Mouse (Mus musculus) spleen, postnatal 36 days (tissue): ENCODE measurements around the gene Snx4.

Source experiments
- DNase-seq, 2 experiments: peaks; one replicate each; pipeline ENCODE4 v3.0.0; 2022; ENCODE audit warnings: low spot score in 2 of 2, mixed read lengths in 1 of 2

Snx4 gene

DNA sequence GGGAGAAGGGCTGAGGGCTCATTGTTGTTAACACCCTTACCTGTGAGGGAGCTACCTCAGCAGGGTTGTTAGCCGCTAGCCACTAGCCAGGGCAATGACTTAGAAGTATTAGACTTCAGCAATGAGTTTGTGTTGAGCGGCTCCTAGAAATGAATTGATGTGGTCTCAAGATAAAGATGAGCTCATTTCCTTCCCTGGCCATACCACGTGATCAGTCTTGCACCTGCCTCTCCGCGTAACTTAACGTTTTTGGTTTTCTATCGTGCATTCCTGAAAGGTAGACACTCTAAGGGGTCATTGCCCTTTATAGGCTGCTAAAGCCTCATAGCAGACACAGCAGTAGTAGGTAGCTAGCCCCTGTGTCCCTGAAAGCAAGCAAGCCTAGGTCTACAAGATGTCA is 92.4 kb downstream of the Snx4 start:
- peak; percentile 4 to 8 for DNase-seq

DNA sequence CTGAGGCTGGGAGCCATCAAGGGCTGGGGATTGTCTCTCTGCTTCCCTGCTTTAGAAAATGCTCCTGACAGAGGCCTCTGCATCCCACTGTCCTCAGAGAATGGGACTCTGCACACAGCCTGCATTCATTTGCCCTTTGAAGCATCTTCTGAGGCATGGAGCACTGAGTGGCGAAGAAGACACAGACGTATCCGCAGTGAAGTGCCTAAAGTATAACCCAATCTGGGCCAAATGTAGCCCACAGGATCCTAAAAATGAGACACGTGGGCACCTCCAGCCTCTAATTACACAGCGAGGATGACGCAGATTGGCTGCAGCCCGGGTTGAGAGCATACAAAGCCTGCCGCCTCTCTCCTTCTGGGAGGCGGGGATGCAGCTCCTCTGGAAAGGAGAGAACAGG is 93.1 kb downstream of the Snx4 start:
- no peak for DNase-seq

DNA sequence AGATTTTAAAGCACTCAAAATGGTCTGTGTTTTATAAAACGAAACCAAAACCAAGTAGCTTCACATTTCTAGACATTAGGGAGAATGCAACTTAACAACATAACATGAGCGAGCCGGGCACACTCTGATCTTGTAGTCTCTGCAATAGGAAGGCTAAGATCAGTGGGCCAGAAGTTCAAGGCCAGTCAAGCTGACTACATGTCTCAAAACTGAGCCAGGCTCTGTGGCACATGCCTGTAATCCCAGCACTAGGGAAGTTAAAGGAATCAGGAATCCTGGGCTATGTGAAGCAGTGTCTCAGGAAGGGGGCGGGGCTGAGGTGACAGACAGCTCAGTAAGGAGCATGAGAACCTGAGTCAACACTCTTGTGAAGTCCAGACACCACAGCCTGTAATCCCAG is 93.6 kb downstream of the Snx4 start:
- DNase-seq: no peak

DNA sequence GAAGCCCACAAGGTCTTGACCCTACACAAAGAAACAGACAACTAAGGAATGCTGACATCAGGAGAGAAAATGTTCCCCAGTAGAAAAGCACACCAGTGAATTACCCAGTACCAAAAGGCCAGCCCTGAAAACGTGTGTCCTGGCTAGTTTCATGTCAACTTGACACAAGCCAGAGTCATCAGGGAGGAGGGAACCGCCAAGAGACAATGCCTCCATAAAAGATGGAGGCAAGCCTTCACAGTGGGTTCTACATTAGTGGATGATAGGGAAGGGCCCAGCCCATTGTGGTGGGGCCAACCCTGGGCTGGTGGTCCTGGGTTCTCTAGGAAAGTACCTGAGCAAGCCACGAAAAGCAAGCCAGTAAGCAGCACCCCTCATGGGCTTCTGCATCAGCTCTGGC is 95.1 kb downstream of the Snx4 start:
- DNase-seq: no peak

DNA sequence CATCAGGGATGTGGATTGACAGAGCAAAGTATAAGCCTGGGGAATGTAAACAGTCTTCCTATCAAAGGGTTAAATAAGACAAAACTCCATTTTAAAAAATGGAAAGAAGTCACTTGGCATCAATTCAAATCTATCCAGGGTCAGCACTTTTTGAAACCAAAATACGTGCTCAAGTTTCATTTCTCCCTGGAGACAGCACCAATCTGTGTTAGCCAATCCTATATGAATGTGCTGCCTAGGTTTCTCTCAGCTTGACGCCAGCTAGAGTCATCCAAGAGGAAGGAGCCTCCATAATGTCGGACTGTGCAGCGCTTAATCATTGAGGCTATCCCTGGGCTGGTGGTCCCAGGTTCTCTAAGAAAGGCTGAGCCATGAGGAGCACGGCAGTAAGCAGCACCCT is 95.9 kb downstream of the Snx4 start:
- no peak for DNase-seq
